Mouse (Mus musculus): ENCODE results near the gene March2. TPM values are rescaled to one million over a fixed set of nuclear protein-coding genes. Genes with fewer than 3 reads are reported as not detected.
A peak's percentile ranks its signal among the peaks of the same experiment; 100 is the strongest.
"Not testable (repeated sequence)": the region's sequence is repeated elsewhere in the genome, so short reads cannot be mapped to it uniquely, and the experiment has no call there.

Gene March2
- polyA plus RNA-seq, 1 experiment from 2014 or later, result 63.9 TPM

DNA sequence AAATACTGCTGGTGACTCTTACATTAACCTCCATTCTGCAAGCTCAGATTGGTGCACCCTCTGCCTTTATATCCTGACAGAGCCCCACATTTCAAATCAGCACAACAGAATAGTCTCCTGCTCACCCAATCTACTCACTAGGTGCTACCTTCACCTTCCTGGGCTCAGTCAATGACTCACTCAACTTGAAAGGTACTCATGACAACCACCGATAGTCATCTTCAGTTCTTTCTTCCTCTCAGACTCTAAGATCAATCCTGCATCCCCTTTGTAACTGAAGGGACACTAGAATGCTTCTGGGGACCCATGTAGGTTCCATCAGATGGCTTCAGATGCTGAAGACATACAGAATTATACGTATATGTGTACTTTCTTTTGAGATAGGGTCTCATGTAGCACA lies 33.8 kb upstream of the March2 start:
- H3K9ac ChIP-seq (ENCODE audit: low read depth, low read length), result no peak overlapping the region
- DNase-seq (ENCODE audit: low spot score), result no peak

GRCm38 (mm10) chr17:33751181-33751580 lies 32.7 kb upstream of the March2 start:
- Histone ChIP-seq H3K27me3 (replicated peaks; ENCODE audit: control insufficient read depth, insufficient read depth, low read length) (no peaks in the 10 kb centered on the region), H3K27ac (replicated peaks; ENCODE audit: low read depth, low read length) (no peak overlapping the region), H3K4me1 (ENCODE audit: control insufficient read depth, insufficient read depth, low read length) (peaks cover 7% of the 10 kb centered on the region), H3K36me3 (ENCODE audit: control insufficient read depth, insufficient read depth, low read length) (peaks cover 45% of the 10 kb centered on the region), H3K9ac (ENCODE audit: low read depth, low read length) (no peak overlapping the region), H3K4me2 (ENCODE audit: low read depth, low read length) (no peak overlapping the region), H3K9me3 (ENCODE audit: control insufficient read depth, low read length) (no peaks in the 10 kb centered on the region), H3K4me3 (ENCODE audit: low read depth, low read length) (no peak overlapping the region)
- no peak for ATAC-seq (ENCODE audit: low read depth)
- DNase-seq (ENCODE audit: low spot score), result no peak

More for the DNA sequence above, 33.8 kb upstream of the March2 start:
- no peak overlapping the region for H3K27ac ChIP-seq (replicated peaks; ENCODE audit: low read depth, low read length)
- WGBS, result 94% methylated on average over 2 of the region's 2 CpGs
- no peak overlapping the region for H3K4me3 ChIP-seq (ENCODE audit: low read depth, low read length)
- H3K4me2 ChIP-seq (ENCODE audit: low read depth, low read length), result no peak overlapping the region
- no peaks in the 10 kb centered on the region for H3K9me3 ChIP-seq (ENCODE audit: control insufficient read depth, low read length)
- peaks cover 12% of the 10 kb centered on the region for H3K4me1 ChIP-seq (ENCODE audit: control insufficient read depth, insufficient read depth, low read length)
- no peaks in the 10 kb centered on the region for H3K27me3 ChIP-seq (replicated peaks; ENCODE audit: control insufficient read depth, insufficient read depth, low read length)
- ATAC-seq (ENCODE audit: low read depth), result no peak
- H3K36me3 ChIP-seq (ENCODE audit: control insufficient read depth, insufficient read depth, low read length), result peaks cover 45% of the 10 kb centered on the region

- Histone ChIP-seq H3K4me3 (ENCODE audit: low read depth, low read length) (no peak overlapping the region), H3K4me1 (ENCODE audit: control insufficient read depth, insufficient read depth, low read length) (0 out of 2 replicates have a peak, but pooled peaks cover 3% of the 10 kb centered on the region), H3K9ac (ENCODE audit: low read depth, low read length) (no peak overlapping the region), H3K9me3 (ENCODE audit: control insufficient read depth, low read length) (no peaks in the 10 kb centered on the region), H3K4me2 (ENCODE audit: low read depth, low read length) (no peak overlapping the region), H3K27me3 (replicated peaks; ENCODE audit: control insufficient read depth, insufficient read depth, low read length) (no peaks in the 10 kb centered on the region), H3K27ac (replicated peaks; ENCODE audit: low read depth, low read length) (no peak overlapping the region), H3K36me3 (ENCODE audit: control insufficient read depth, insufficient read depth, low read length) (peaks cover 55% of the 10 kb centered on the region)
- ATAC-seq (ENCODE audit: low read depth), result no peak
- no peak for DNase-seq (ENCODE audit: low spot score)
- 92% methylated on average over 4 of the region's 5 CpGs for WGBS
Observed at GRCm38 (mm10) chr17:33749451-33749850, 31.0 kb upstream of the March2 start.

DNA sequence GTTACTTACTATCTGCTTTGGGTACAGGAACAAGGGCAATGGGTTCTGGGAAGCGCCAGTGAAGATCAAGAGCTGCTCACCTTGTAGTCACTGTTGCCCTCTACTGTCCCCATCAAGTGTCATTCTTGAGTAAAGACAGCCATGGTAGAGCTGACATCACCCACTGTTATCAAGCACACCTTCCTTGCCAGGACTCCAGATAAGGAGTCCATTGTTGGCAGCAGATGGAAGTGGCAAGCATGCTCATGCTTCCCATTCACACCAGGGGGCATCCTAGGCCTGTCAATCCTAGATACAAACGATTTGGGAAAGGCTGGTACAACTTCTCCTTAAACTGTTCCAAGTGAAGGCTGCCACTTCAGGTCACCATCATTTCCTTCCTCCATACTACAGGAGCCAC lies 27.5 kb upstream of the March2 start:
- peak; percentile 60 for DNase-seq (ENCODE audit: low spot score)
- H3K4me3 ChIP-seq (ENCODE audit: low read depth, low read length), result no peak overlapping the region
- no peak overlapping the region for H3K27ac ChIP-seq (replicated peaks; ENCODE audit: low read depth, low read length)
- ATAC-seq (ENCODE audit: low read depth), result no peak
- H3K9me3 ChIP-seq (ENCODE audit: control insufficient read depth, low read length), result 0 out of 2 replicates have a peak, but pooled peaks cover 5% of the 10 kb centered on the region
- 63% methylated on average over 2 of the region's 2 CpGs for WGBS
- H3K27me3 ChIP-seq (replicated peaks; ENCODE audit: control insufficient read depth, insufficient read depth, low read length), result no peaks in the 10 kb centered on the region
- no peak overlapping the region for H3K4me2 ChIP-seq (ENCODE audit: low read depth, low read length)
- H3K36me3 ChIP-seq (ENCODE audit: control insufficient read depth, insufficient read depth, low read length), result peaks cover 41% of the 10 kb centered on the region
- H3K9ac ChIP-seq (ENCODE audit: low read depth, low read length), result no peak overlapping the region
- H3K4me1 ChIP-seq (ENCODE audit: control insufficient read depth, insufficient read depth, low read length), result no peaks in the 10 kb centered on the region

- Histone ChIP-seq H3K4me2 (ENCODE audit: low read depth, low read length) (no peak overlapping the region), H3K4me3 (ENCODE audit: low read depth, low read length) (no peak overlapping the region), H3K36me3 (ENCODE audit: control insufficient read depth, insufficient read depth, low read length) (peaks cover 39% of the 10 kb centered on the region), H3K9ac (ENCODE audit: low read depth, low read length) (no peak overlapping the region), H3K27me3 (replicated peaks; ENCODE audit: control insufficient read depth, insufficient read depth, low read length) (no peaks in the 10 kb centered on the region), H3K9me3 (ENCODE audit: control insufficient read depth, low read length) (0 out of 2 replicates have a peak, but pooled peaks cover 5% of the 10 kb centered on the region), H3K27ac (replicated peaks; ENCODE audit: low read depth, low read length) (no peak overlapping the region), H3K4me1 (ENCODE audit: control insufficient read depth, insufficient read depth, low read length) (no peaks in the 10 kb centered on the region)
- WGBS, result 85% methylated on average over 5 of the region's 5 CpGs
- ATAC-seq (ENCODE audit: low read depth), result no peak
- no peak for DNase-seq (ENCODE audit: low spot score)
Observed at GRCm38 (mm10) chr17:33744686-33745384, 26.4 kb upstream of the March2 start.

GRCm38 (mm10) chr17:33742420-33742819 lies 23.9 kb upstream of the March2 start:
- no peak for DNase-seq (ENCODE audit: low spot score)
- H3K4me1 ChIP-seq (ENCODE audit: control insufficient read depth, insufficient read depth, low read length), result no peaks in the 10 kb centered on the region

GRCm38 (mm10) chr17:33733526-33733925 lies 15.1 kb upstream of the March2 start:
- not testable (repeated sequence) for H3K4me1 ChIP-seq (ENCODE audit: control insufficient read depth, insufficient read depth, low read length); H3K27me3 ChIP-seq (replicated peaks; ENCODE audit: control insufficient read depth, insufficient read depth, low read length); H3K9ac ChIP-seq (ENCODE audit: low read depth, low read length); H3K9me3 ChIP-seq (ENCODE audit: control insufficient read depth, low read length); H3K4me3 ChIP-seq (ENCODE audit: low read depth, low read length); DNase-seq (ENCODE audit: low spot score); H3K36me3 ChIP-seq (ENCODE audit: control insufficient read depth, insufficient read depth, low read length); H3K4me2 ChIP-seq (ENCODE audit: low read depth, low read length); H3K27ac ChIP-seq (replicated peaks; ENCODE audit: low read depth, low read length); ATAC-seq (ENCODE audit: low read depth)
- WGBS, result 65% methylated on average over 10 of the region's 10 CpGs

More at GRCm38 (mm10) chr17:33742420-33742819, 23.9 kb upstream of the March2 start:
- no peak overlapping the region for H3K4me3 ChIP-seq (ENCODE audit: low read depth, low read length)
- H3K27me3 ChIP-seq (replicated peaks; ENCODE audit: control insufficient read depth, insufficient read depth, low read length), result no peaks in the 10 kb centered on the region
- no peak for ATAC-seq (ENCODE audit: low read depth)
- no peak overlapping the region for H3K4me2 ChIP-seq (ENCODE audit: low read depth, low read length)
- peaks cover 16% of the 10 kb centered on the region; the same call in 1 of the 2 replicates for H3K36me3 ChIP-seq (ENCODE audit: control insufficient read depth, insufficient read depth, low read length)
- H3K9me3 ChIP-seq (ENCODE audit: control insufficient read depth, low read length), result 0 out of 2 replicates have a peak, but pooled peaks cover 5% of the 10 kb centered on the region
- no peak overlapping the region for H3K9ac ChIP-seq (ENCODE audit: low read depth, low read length)
- 95% methylated on average over 1 of the region's 1 CpGs for WGBS
- H3K27ac ChIP-seq (replicated peaks; ENCODE audit: low read depth, low read length), result no peak overlapping the region

DNA sequence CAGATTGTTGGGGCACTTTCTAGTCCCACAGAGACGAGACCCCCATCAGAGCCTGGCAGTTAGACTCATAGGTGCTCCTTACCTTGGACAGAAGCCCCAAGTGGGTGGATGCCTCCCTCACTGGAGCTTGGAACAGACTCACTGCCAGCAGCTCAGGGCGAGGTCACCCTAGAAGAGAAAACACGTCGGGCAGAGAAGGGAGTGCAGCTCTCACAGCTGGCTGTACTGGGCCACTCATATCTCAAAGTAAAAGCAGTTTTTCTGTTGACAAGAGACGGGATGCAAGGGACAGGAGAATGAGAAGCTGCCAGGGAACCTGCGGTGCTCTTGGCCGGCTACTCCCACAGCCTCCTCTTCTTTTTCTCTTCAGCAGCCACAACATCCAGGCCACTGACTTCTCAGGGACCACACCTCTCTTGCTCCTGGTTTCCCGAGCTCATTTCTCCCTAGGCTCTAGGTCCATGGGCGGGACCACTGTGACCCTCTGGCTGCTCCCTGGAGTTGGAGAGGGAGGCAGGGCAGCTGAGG lies 14.2 kb upstream of the March2 start:
- not testable (repeated sequence) for H3K9me3 ChIP-seq (ENCODE audit: control insufficient read depth, low read length); ATAC-seq (ENCODE audit: low read depth); H3K9ac ChIP-seq (ENCODE audit: low read depth, low read length); H3K4me3 ChIP-seq (ENCODE audit: low read depth, low read length); H3K27me3 ChIP-seq (replicated peaks; ENCODE audit: control insufficient read depth, insufficient read depth, low read length); H3K4me2 ChIP-seq (ENCODE audit: low read depth, low read length); H3K36me3 ChIP-seq (ENCODE audit: control insufficient read depth, insufficient read depth, low read length); H3K27ac ChIP-seq (replicated peaks; ENCODE audit: low read depth, low read length); H3K4me1 ChIP-seq (ENCODE audit: control insufficient read depth, insufficient read depth, low read length); DNase-seq (ENCODE audit: low spot score)
- WGBS, result 64% methylated on average over 9 of the region's 9 CpGs

DNA sequence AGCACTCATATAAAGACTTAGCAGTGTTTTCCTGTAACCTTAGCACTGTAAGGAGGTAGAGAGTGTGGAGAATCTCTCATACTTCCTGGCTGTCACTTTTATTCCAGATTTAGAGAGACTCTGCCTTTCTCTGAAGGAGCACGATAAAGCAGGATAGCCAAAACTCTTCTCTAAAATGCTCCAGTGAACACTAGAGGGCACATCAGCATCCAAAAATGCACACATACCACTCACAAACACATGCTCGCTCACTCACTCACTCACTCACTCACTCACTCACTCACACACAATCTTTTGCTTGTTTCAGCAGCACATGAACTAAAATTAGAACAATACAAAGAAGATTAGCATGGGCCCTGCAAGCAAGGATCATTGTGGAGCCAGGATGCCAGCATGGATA lies 10.7 kb upstream of the March2 start:
- H3K4me3 ChIP-seq (ENCODE audit: low read depth, low read length), result no peak overlapping the region
- H3K4me2 ChIP-seq (ENCODE audit: low read depth, low read length), result no peak overlapping the region
- no peaks in the 10 kb centered on the region for H3K36me3 ChIP-seq (ENCODE audit: control insufficient read depth, insufficient read depth, low read length)
- H3K9ac ChIP-seq (ENCODE audit: low read depth, low read length), result no peak overlapping the region
- 64% methylated on average over 2 of the region's 2 CpGs for WGBS
- H3K9me3 ChIP-seq (ENCODE audit: control insufficient read depth, low read length), result 0 out of 2 replicates have a peak, but pooled peaks cover 3% of the 10 kb centered on the region
- DNase-seq (ENCODE audit: low spot score) (no peak), ATAC-seq (ENCODE audit: low read depth) (no peak)
- no peaks in the 10 kb centered on the region for H3K4me1 ChIP-seq (ENCODE audit: control insufficient read depth, insufficient read depth, low read length)
- no peaks in the 10 kb centered on the region for H3K27me3 ChIP-seq (replicated peaks; ENCODE audit: control insufficient read depth, insufficient read depth, low read length)
- no peak overlapping the region for H3K27ac ChIP-seq (replicated peaks; ENCODE audit: low read depth, low read length)
